Mouse (Mus musculus): ENCODE measurements around the gene Gfm2.

- TF ChIP-seq CTCF (IDR thresholded peaks at IDR 0.05; ENCODE audit: borderline replicate concordance, extremely low read depth, insufficient read depth, insufficient read length) = no peak
- no peak for TF ChIP-seq POLR2A (IDR thresholded peaks at IDR 0.05; ENCODE audit: borderline replicate concordance, extremely low read depth, insufficient read depth, insufficient read length, poor library complexity, severe bottlenecking)
Observed at GRCm38 (mm10) chr13:97224341-97224982, 86.7 kb downstream of the Gfm2 start.

Measured in brain, embryonic 14.5 days (tissue).